Mouse (Mus musculus): ENCODE data around the gene AI467606.

The AI467606 gene

DNA sequence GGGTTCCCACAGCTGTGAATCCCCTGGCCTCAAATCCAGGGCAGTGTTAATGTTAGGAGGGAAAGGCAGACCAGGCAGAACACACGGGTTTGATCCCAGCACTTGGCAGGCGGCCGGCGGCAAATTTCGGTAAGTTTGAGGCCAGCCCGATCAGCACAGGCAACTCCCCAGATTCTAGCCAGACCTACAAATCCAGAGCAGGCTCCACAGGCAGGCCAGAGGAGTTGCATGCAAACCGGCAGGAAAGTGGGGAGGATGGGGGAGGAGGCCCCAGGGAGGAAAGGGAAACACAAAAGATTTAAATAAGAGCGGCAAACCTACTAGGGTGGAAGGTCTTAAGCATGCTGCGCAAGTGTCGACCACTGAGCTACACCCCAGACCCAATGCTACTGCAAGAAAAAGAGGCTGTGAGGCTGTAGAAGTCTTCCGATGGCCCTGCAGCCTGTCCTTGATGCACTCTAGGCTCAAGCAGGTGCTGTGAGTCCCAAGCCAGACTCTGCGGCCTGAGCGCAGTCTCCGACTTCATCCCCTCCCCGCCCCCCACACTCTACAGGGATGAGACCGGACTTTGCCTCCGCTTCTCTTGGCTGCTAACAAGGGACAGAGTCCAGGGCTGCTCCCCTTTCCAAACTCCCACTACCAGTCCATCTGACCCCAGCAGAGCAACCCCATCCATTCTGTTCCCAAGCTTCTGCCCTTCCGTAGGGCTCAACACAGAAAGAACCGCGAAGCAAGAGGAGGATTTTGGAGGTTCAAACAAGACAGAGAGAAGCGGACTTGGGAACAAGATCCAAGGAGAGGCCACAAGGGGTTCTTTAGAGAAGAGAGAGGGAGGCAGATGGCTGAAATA is 30.1 kb downstream of the AI467606 start:
- no peak for DNase-seq (ENCODE audit: low read depth, low spot score)

DNA sequence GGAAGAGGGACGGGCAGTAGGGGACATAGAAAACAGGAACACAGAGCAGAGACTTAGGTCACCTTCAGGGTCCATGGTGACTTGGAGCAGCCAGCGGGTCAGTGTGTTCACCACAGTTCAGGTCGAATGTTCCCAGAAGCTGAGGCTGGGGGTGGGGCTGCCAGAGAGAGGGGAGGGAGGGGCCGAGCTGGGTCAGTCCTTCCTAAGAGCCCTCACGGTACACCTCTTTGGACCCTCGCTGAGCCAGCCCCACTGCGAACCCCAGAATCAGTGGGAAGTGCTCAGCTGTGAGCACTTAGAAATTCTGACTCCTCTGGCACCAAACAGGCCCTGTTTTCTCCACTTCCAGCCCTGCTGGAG is 30.7 kb downstream of the AI467606 start, which contains the start of gene Qprt:
TSS of gene Qprt (minus strand) at position 316 of the 360 bp plus-strand sequence.
- no peak for DNase-seq (ENCODE audit: low read depth, low spot score)

DNA sequence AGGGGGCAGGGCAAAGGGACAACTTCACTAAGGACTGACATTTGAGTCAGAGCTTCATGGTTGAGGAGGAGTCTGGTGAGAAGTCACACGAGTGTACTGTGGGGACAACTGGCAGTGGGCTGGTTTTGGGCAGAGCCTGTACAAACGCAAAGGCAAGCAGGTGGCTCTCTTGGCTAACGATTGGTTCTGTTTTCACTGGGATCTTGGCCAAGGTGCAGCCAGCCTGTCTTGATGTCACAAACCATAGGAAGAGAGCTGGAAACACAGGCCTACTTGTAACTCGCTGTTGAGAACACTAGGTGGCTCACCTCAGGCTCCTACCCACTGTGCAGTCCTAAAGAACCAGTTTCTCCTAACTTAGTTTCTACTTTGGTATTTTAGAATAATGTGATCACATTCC is 38.5 kb downstream of the AI467606 start:
- peak; percentile 73 for DNase-seq (ENCODE audit: low read depth, low spot score)

DNA sequence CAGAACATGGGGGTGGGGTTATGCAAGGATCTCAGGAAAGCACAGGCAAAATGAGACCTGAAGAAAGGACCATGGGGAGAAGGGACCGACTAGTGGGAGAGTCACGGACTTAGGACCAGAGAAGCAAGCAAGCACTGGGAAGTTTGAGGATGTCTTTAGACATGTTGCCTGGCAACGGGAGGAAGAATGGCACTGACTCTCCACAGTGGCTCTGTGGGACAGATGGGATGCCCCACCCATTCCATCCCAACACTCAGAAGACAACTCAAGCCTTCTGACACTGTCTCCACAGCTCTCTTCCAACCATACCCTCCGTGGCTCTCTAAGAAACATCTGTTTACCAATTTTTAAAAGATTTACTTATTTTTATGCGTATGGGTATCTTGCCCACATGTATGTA is 42.0 kb downstream of the AI467606 start:
- DNase-seq (ENCODE audit: low read depth, low spot score), result no peak

DNA sequence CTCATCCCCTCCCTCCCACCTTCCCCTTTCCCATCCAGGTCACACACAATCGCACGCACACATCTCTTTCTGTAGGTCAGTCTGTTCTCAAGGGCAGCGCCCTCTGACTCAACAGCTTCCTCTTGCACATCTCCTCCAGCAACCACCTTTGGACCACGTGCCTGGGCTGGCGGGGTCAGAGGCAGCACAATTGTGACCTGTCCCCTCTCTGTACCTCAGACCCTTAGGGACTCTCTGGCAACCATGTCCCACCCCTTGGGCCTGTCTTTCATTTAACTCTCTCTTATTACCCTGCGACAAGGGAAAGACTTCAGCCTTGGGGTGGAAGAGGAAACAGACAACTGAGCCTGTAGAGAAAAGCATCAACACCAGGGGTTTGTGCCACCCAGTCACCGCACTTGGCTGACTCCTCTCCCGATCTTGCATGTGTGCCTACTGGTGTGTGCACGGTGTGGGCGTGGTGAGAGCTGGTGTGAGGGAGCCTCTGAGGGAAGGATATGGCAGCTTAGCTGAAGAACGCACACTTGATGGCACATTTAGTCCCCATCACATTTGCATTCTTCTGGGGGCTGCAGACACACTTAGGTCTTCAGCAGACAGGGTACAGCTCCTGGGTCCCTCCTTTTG is 43.8 kb downstream of the AI467606 start:
- DNase-seq (ENCODE audit: low read depth, low spot score), result no peak

DNA sequence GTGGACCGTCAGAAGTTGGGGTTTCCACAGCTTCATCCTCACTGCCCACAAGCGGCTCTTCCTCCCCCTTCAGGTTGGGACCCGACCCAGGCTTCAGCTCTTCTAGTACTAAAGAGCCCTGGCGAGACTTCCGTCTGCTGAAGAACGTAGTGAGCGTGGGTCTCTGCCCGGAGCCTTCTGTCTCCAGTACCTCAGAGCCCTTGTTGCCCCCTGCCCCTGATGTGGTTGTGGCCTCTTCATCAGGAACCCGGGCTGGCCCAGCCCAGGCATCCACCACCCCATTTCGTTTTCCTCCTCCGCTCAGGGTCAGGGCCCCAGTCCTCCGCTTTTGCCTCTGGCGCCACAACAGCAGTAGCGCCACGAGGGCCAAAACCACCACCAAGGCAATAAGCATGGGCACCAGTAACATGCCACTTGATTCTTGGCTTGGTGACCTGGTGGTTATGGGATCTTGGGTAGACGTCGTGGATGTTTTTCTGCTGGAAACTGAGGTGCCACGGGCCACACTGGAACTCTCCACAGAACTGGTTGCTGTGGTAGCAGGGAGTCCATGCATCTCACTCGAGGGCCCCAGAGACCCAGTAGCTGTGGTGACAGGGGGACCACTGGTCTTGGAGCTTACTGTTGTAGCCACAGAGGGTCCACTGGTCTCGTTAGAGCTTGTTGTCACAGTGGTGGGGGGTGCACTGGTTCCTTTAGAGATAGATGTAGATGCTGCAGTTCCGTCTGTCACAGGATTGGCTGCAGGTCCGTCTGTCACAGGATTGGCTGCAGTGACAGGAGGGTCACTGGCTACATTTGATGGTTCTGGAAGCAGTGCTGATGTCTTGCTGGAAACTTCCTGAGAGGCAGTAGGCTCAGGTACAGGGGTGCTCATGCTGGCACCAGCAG is 45.3 kb downstream of the AI467606 start:
- DNase-seq (ENCODE audit: low read depth, low spot score), result no peak

DNA sequence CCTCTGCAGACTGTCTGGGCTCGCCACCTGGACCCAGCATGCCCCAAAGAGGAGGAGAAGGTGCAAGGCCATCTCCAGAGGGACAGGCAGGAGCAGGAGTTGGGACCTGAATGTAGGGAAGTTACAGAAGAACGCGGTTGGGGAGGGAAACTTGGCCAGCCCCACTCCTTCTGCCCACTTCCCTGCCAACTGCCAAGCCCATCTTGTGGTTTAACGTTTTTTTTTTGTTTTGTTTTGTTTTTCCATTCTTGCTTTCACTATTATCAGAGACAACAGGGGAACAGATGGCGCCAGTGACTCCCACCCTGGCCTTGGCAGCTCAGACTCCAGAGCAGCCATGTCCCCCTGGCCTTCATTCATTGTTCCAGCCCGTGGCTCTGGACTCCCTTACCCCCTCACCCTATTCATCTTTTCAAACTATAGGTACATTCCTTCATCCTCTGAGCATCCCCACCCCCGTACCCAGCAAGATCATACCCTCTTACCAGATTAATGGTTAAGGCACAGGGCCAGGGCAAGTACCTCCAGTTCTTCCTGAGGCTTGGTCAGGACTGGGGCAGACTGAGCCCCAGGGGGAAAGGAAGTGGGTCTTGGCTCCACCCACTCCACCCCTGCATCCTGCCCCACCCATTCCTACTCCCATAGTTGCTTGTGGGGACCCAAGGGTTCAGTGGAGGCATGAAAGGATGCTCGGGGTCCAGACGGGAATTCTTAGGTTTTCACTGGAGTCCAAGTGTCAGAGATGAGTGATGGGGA is 46.3 kb downstream of the AI467606 start, which contains the start of gene Spn:
TSS of gene Spn (minus strand) at position 562 of the 756 bp plus-strand sequence.
- no peak for DNase-seq (ENCODE audit: low read depth, low spot score)

DNA sequence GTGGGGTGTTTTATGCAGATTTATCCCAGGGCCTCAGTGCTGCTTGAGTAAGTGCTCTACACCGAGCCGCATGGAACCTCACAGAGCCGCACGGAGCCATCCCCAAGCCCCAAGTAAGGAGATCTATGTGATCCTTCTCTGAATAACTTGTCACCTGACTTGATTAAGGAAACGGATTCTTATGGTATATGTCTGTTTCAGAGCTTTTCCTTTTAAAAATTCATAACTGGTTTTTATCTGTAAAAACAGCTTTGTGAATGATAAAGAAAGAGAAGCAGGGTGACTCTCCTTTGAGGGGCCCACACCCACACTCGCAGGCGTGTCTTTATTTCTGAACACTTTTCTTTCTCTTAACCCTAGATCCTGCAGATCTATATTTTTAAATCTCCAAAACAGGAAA is 47.9 kb downstream of the AI467606 start:
- DNase-seq (ENCODE audit: low read depth, low spot score), result no peak

DNA sequence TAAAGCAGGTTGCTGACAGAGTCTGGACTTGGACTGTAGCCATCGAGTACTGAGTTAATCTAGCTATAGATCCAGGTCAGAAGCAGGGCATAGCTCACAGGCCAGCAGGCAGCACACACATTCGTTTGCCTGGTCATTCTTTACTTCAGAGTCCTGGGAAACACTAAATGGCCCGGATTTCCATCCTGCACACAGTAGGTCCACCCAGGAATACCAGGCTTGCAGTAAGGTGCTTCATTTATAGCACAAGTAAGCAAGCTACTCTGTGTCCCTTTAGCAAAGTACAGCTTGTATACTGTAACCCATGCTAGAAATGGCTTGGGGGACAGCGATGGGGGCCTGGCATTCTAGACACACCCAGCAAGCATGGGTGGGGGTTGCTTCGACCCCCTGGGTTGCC is 48.4 kb downstream of the AI467606 start:
- no peak for DNase-seq (ENCODE audit: low read depth, low spot score)

DNA sequence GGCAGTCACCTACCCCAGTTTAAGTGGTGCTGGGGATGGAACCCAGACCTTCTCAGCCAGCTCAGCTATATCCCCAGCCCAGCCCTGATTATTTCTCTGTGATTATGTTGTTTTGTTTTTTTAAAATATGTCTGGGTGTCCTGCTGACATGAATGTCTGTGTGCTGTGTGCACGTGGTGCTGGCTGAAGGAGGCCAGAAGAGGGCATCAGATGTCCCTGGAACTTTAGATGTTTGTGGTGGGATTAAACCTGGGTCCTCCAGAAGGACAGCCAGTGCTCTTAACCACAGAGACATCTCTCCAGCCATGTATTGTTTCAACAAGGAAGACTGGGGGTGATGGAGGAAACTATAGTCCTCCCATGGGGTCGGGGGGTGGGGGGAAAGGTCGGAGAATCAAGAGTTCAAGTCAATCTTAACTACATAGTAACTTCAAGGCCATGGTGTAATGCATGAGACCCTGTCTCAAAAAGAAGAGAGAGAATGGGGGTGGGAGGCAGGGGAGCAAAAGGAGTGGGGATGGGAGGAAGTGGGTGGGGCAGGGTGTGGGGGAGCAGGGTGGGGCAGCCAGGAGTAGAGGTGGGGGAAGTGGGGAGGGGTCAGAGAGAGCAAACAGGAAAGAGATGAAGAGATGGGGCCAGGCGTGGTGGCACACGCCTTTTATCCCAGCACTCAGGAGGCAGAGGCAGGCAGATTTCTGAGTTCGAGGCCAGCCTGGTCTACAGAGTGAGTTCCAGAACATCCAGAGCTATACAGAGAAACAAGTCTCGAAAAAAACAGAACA is 49.7 kb downstream of the AI467606 start:
- no peak for DNase-seq (ENCODE audit: low read depth, low spot score)

DNA sequence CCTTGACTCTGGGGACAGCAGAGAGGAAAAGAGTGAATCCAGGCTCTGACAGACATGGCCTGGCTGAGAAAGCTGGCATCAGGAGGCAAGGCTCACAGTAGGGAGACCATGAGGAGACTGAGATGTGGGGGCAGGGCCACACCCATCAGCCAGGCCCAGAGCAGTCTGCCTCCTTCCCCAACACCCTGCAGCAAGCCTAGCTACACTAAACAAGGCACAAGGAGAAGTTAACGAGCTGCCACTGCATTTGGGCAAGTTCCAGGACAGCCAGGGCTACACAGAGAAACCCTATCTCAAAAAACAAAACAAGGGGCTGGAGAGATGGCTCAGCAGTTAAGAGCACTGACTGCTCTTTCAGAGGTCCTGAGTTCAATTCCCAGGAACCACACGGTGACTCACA is 51.1 kb downstream of the AI467606 start:
- no peak for DNase-seq (ENCODE audit: low read depth, low spot score)

DNA sequence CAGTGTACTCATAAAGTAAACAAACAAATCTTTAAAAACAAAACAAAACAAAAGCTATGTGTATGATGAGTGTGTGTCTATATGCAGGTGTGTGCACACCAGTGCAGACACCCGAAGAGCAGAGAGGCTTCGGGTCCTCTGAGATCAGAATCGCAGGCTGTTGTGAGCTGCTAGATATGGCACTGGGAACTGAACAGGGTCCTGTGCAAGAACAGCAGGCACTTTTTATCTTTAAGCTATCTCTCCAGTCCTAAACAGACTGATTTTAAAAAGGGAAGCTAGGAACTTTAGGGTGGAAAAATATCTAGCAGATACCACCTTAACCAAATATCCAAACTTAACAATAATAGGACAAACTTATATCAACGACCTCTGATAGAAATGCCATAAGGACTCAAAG is 51.5 kb downstream of the AI467606 start:
- no peak for DNase-seq (ENCODE audit: low read depth, low spot score)

Measured in telencephalon, adult 2 months (tissue).